Mouse (Mus musculus) cerebellum, postnatal 4 days (tissue): Measurements from ENCODE around the gene Fgfr2.

Experiments used
- DNase-seq, 2 experiments: peaks; one replicate each; pipeline ENCODE4 v3.0.0; 2022; ENCODE audit warnings: low spot score in 2 of 2, mixed read lengths in 1 of 2

The Fgfr2 gene

DNA sequence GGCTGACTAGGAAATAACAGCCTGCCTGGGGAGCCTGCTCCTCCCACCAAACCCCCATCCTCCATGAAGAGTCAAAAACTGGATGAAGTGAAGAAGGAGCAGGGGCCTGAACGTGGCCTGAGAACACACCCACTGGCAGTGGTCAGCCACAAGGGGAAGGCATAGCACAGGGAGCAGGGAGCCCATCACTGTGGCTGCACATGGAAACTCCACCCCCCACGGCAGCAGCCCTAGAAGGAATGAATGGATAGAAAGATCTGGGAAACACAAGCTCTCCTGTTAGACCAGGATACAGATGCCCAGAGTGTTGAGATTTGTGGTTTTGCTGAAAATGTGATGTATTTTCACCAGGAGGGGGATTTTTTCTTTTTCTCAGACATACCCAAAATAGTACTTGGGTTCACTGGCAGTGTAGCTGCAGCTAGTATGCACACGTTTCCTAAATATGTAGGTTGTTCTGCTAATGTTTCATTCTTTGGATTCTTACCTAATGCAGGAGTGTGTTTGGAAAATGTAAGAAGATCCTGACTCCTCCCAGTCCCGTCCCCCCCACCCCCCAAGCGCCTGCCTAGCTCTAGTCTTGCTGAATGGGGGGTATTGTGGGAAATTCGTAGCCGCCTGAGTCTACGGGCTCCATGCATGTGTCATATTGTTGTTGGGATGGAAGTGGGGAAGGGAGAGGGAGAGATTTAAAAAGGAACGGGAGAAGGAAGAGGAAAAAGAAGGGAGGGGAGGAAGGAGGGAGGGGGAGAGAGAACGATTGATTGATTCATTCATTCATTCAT lies 749.4 kb downstream of the Fgfr2 start:
- DNase-seq = no peak

DNA sequence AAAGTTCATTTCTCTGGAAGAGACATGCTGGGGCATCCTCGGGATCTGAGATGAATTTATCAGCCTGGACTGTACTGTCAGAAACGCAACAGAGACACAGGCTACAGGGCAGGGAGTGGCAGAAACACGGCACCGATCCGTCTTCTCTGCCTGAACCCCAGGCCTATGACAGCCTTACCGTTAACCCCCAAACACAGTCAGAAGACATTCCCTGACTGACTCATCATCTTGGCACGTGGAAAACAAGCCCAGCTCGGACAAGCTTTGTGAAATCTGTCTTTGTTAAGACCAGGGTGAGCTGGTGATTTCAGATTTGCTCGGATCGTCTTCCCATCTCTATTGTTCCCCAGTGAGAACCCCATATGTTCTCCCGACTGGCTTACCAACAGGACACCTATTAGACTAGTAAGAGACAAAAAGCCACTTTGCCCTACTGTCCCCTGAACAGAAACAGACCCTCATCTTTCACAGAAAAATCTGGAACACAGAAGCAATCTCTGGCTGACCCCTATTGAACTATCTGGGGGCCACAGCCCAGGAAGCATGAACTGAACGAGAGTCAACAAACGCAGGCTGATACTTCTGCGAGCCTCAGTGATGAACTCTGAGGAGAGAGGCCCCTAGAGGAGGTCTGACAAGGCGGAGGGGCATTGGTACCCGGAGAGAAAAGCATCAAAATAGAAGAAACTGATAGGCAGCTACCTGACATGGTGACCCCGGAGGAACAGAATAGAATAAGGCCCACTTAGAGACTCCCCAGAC lies 750.2 kb downstream of the Fgfr2 start:
- no peak for DNase-seq

DNA sequence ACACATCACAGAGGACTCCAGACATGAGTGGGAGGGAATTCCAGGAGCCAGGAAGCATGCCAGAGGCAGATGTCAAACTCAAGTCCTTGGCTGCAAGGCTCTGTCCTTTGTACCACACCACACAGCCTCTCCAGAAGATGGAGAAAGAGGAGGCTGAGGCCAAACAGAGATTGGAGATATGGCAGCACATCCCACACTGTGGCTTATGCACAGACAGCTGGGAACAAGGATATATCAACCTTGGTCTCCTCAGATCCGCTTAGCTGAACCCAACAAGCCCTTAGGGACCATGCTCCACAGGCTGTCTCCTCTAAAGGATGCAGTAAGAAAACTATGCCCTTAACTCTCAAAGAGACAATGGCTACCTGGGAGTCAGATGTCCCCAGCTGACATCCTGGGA lies 751.3 kb downstream of the Fgfr2 start:
- DNase-seq = no peak

DNA sequence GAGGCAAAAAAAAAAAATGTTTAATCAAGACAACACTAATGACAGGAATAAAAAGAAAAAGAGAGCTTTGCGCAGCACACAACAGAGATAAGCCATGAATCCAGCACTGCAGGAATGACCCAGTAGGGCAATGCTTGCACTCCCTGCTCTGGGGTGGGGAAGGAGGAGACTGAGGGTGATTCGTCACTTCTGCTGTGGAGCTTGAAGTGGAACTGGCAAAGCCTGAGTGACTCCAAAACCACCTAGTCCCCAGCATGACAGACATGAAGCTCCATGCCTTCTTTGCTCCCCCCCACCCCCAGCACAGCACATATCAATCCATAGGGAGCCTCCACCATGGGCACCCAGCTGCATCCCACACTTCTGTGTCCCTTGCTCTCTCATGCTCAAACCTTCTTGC lies 753.4 kb downstream of the Fgfr2 start:
- no peak for DNase-seq

DNA sequence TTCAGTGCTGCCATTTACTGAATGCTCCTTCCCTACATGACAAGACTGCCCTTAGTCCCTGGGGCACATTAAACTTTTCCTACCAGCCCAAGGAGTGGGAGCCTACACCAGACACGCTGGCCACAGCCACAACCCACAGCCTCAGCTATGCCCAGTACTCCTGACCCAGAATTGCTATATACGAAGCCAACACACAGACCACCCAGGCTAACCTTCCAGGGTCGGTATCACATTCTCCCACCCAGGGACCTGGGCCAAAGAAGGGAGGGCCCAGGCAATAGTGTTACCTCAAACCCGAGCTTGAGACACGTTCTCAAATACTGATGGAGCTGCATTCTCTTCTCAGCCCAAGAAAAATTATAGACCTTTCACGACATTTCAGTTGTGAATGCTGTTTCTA lies 754.3 kb downstream of the Fgfr2 start:
- DNase-seq = no peak

DNA sequence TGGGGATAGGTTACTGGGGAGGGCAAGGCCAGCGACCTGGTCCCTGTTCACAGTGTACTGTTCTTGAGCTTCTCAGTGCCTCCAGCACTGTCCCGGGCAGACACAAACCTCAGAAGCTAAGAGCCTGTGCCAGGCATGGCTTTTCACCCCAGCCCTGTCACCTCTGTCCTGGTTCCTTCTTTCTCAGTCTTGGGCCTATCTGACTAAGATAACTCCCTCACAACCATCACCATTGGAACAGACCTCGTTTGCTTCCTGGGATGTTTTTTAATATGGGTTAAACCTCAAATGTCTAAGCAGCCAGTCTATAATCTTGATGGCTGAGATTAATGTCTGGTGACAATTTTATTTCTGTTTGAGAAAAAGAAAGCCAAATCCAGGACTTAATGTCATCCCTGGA lies 755.8 kb downstream of the Fgfr2 start:
- no peak for DNase-seq

DNA sequence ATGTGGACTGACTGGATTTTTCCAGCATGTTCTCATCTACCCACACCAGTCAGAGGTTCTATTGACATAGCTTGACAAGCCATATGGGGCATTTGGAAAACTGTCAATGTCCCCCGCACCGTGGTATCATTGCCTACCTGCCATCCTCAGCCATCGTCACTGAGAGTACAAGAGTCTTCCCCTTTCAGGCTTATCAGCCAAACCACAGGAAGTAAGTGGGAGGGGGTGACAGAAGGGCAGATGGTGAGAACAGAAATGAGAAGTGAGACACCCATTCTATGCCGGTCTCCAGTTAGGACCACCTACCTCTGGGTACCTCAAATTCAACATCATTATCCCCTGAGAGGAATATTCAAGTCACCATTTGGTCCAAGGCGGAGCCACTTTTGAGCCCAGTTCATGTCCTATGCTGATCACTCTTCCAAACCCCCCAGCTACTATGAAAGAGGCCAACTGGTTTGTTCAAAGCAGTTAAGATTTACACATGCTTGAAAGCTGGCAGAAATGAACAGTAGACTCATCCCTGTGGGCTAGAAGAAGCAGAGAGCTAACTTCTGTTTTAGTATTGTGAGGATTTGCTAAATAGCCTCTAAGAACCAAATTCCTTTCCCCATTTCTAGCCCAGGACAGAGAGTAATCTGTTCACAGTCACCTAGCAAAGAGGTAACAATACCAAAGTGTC lies 757.3 kb downstream of the Fgfr2 start:
- no peak for DNase-seq

DNA sequence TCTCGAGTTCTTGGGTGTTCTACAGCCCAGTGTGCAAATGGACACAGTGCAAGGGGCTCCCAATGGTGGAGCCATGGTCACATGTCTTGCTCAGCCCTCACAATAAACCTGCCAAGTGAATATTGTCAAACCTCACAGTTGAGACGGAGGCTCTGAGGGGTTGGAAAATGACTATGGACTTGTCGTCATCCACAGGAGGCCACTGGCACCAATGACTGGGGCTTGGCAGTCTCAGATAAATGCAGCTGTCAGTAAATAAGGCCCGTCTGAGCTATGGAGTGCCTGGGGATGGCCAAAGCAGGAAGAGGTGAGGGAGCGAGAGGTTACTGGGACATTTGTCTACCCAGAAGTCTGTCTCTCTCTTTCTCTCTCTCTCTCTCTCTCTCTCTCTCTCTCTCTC lies 758.0 kb downstream of the Fgfr2 start:
- no peak for DNase-seq

DNA sequence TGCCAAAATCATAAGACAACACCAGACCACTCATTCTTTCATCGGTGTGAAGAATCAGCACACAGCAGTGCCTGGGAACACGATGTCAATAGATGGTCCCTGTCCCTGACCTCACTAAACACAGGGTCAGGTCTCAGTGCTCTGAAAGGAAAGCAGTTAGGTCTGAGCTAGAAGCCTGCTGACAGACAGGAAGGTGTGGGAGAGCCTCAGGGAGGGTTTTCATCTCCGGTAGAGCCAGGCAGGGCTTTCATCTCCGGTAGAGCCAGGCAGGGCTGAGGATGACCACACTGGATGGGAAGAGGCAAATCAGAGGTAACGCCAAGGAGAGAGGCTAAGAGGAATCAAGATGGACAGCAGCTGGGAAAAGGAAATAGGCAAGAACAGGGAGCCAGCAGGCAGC lies 758.6 kb downstream of the Fgfr2 start:
- no peak for DNase-seq

DNA sequence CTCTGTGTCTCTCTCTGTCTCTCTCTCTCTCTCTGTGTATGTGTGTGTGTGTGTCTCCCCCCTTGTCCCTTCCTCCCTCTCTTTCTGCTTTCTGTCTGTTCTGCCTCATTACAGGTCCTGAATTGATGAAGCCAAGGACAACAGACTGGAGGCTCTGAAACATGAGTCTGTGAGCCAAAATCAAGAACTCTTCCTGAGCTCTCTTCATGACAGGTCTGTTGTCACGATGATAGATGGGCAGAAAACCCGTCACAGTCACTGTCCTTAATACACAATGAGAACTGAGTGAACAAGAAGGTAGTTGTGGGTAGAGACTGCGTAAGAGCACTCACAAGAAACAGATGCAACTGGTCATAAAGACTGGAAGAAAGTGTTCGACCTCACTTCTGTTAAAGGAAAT lies 762.8 kb downstream of the Fgfr2 start:
- no peak for DNase-seq

DNA sequence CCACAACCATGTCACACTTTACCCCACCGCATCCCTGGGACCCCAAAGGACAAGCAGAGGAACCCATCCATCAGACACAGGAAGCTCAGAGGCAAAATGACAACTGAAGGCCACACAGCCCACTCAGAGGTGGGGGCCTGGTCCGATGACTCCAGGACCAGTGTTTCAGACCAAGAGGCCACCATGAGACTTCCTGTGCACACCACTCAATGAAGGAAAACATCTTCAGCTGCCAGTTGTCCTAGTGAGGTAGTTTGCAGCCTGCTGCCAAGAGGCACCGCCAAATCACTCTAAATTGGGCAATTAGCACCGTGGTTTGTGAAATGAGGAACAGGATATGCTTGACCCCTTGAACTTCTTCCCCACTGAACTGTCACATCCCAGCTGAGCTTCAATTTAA lies 764.4 kb downstream of the Fgfr2 start:
- no peak for DNase-seq

DNA sequence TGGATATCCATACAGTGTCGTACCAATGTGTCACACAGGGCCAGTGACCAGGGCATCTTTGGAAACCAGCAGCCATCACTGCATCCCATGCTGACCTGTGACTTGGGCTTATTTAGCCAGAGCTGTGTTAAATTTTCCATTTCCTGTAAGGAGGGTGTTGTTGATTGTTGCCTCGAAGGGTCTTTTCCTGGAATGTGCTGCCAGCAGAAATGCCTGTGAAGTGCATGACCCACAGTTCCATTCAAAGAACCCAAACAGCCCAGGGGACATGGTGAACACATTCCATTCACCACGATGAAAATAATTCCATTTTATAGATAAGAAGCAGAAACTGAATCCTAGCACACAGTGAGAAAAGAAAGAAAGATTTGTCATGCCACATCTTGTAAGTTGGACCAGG lies 764.9 kb downstream of the Fgfr2 start:
- DNase-seq = no peak

DNA sequence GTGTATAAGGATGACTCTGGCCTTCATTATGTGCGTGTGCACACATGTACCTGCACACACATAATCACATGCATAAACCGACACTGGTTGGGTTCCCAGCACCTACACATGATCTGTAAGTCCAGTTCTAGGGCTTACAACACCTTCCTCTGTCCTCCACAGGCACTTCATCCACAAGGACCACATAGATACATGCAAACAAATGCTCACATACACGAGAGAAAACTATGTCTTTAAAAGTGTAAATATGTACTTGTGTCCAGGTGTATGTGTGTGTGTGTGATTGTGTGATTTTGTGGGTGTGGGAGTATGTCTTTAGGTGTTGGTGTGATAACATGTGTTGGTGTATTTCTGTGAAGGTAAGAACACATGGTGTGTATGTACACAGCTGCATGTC lies 765.3 kb downstream of the Fgfr2 start:
- no peak for DNase-seq

DNA sequence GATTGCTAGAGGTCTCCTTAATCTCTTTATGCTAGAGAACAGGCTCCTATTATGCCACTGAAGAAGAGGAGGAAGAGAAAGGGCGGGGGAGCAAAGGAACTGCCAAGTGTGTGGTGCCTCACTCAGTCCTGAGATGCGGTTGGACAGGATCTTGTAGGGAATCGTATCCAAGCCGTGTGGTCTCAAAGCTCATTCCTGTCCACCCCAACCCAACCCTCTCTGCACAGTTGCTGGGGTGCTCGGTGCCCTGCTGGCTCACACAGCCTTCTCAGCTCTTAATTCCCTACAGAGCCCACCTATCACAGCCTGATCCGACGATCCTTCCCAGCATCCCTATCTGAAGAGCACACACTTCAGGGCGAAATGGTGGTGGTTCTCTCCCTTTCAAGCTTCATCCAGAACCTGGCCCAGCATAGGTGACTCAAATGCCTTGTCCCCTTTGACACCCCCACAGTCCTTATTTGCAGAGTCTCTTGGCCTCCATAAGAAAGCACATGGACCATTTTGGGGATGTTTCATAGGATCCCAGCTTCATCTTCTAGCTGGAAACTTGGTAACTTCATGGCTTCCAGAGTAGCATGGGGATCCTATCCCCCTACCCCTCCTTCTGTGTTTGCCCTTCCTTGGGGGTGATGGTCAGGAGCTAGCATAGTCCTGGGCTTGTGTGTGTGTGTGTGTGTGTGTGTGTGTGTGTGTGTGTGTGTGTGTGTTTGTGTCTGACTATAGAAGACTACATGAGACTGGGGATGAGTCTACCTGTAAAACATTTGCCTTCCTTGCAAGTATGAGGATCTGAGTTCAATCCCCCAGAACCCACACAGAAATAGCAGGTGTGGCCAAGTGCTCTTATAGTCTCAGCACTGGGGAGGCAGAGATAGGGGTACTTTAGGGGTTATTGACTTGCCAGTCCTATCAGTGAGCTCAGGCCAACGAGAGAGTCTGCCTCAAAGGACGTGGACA lies 766.0 kb downstream of the Fgfr2 start:
- no peak for DNase-seq

DNA sequence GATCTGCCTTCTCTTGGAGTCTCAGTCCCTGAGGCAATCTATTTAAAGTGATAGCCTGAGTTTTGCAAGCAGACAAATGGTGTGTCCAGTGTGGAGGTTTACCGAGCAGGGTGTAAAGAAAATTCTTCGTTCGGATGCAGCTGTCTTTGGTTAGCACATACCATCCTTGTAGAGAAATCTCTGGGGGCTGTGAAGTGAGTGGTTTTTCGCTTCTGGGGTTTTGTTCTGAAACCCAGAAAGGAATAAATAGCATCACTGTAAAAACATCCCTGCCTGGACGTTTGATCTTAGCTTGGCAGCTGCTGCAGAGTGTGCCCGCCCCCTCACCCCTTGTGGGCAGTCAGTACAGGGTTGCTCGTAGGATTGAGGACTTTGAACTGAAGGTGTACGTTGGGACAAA lies 767.0 kb downstream of the Fgfr2 start:
- no peak for DNase-seq

DNA sequence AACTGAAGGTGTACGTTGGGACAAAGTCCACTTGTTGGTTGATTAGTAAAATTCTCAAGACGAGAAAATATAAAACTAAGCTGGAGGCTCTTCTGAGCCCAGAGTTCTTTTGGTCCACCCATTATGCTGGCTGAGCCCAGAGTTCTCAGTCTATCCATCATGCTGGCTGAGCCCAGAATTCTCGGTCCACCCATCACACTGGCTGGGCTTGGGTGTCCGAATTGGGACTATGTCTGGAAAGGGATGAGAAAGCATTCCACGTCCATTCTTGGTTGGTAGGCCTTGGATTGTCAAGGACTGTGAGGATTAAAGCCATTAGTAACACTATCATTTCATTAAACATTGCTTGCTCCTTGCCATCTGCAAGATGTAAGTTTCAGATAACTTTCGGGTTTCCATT lies 767.4 kb downstream of the Fgfr2 start:
- no peak for DNase-seq

DNA sequence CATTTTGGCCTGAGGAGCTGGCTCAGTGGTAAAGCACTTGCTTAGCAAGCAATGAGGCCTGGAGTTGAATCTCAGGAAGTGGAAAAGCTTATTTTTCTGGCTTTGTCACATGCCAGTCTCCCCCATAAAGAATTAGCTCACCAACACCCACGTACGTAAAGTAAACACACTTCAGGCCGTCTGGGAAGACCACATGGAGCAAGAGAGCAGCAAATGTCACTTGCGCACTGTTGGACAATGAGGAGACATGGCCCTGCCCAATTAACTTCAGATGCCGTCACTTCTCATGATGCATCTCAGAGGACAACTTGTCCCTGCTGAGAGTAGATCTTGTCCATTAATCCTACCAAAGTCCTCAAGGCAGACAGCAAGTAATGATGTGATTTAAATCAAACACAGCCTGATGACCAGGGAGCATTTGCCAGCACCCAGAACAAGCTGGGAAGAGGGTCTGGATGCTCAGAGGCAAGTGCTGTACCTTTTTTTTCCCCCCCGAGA lies 774.0 kb downstream of the Fgfr2 start:
- no peak for DNase-seq

DNA sequence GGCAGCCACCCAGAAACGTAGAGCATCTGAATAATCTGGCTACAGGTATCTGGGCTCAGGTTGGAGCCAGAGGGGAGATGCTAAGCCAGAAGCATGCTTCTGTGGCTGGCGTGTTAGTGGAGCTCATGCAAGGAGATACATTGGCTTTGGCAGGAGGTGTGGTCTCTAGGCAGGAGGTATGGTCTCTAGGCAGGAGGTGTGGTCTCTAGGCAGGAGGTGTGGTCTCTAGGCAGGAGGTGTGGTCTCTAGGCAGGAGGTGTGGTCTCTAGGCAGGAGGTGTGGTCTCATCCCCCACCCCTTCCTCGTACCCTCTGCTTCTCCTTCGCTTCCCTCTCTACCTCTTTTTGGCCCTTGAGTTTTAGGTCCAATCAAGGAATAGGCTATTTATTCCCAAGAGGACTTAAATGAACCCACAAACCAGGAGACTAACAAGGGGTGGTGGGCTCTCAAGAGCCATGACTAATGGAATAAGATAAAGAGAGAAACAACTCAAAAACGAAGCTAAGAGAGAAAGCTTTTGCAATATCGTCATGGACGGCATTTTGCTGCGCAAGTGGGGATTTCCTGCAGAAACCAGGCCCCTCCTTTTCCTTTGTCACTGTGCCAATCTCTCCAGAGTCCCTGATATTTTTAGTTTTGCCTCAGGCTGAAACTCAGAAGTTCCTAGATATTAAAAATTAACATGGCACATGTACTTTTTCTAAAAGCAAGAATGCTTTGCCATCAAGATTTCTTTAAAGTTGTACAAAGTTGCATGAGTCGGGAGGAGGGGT lies 775.7 kb downstream of the Fgfr2 start:
- DNase-seq = no peak

DNA sequence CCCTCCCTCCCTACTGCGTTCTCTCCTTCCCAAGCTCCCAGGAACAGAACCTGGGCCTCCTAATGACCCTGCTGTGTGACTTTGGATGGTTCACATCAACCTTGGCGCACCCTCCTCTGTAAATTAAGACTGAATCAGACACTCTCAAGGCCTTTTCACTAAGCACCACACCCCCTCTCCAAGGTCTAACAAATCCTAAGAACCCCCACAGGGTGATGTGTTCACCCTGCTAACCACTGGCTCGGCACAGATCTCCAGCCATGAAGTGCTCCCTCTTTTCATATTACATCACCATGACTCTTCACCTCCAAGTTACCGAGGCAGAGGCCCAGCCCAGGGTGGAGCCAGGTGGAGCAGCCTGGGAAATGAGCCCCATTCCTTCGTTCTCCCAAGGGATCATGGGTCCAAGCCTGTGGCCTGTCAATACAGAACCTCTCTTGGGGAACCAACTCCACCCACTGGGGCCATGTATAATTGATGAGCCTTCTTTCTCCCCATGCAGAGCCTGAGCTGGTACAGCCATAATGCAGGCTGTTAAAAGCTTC lies 777.6 kb downstream of the Fgfr2 start:
- DNase-seq = no peak

DNA sequence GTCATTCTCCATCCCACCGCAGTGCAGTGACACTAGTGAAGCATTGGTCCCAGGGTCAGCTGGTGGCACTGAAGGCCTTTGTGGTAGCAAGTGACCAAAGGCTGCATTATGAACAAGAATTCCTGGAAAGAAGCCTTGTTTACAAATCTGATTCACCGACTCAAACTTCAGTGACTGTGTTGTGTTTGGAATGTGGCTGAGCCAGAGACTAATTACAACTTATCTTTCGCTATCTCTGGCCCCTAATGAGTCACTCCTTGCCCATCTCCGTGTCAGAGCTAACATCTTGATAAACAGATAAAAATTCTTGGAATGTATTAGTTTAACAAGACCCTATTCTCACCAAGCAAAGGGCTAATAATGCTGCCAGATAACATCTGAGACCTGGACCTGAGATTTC lies 778.5 kb downstream of the Fgfr2 start:
- no peak for DNase-seq
